Mouse (Mus musculus) forebrain, embryonic 16.5 days (tissue): Measurements from ENCODE around the gene Ppp1r3f. TPM values are rescaled to one million over a fixed set of nuclear protein-coding genes. Genes with fewer than 3 reads are reported as not detected.

Source experiments
- ATAC-seq: fragments of 200-750 bp; cut with Nextera tagmentation; 2 replicates; pipeline ENCODE4 v1.8.0; 2017; ENCODE audit warnings: mild to moderate bottlenecking, moderate library complexity
- H3K27ac ChIP-seq: fragments of 300-500 bp; sonication (generic); 2 replicates; pipeline ENCODE4 v1.5.1; 2014; ENCODE audit warnings: low read length, control low read depth
- H3K27me3 ChIP-seq: fragments of 300-500 bp; sonication (generic); replicated peaks from 2 replicates; pipeline ENCODE4 v1.6.1; 2014; ENCODE audit warnings: low read length; ENCODE audit not compliant: control insufficient read depth, insufficient read depth
- H3K36me3 ChIP-seq: fragments of 300-500 bp; sonication (generic); 2 replicates; pipeline ENCODE4 v1.6.1; 2014; ENCODE audit not compliant: control insufficient read depth, insufficient read depth
- H3K4me1 ChIP-seq: fragments of 300-500 bp; sonication (generic); replicated peaks from 2 replicates; pipeline ENCODE4 v1.6.1; 2014; ENCODE audit warnings: low read length; ENCODE audit not compliant: control insufficient read depth, insufficient read depth
- H3K4me2 ChIP-seq: fragments of 300-500 bp; sonication (generic); 2 replicates; pipeline ENCODE4 v1.6.1; 2014; ENCODE audit warnings: mild to moderate bottlenecking, low read length, control low read depth
- H3K4me3 ChIP-seq: fragments of 300-500 bp; sonication (generic); replicated peaks from 2 replicates; pipeline ENCODE4 v1.5.1; 2014; ENCODE audit warnings: mild to moderate bottlenecking, low read length, control low read depth
- H3K9ac ChIP-seq: fragments of 300-500 bp; sonication (generic); replicated peaks from 2 replicates; pipeline ENCODE4 v1.6.1; 2014; ENCODE audit warnings: low read depth, low read length, control low read depth
- H3K9me3 ChIP-seq: fragments of 300-500 bp; sonication (generic); 2 replicates; pipeline ENCODE4 v1.6.1; 2016; ENCODE audit warnings: low read length; ENCODE audit not compliant: control insufficient read depth
- WGBS: fragments of 180-500 bp; shearing (Covaris S2); extraction: QIAGEN DNeasy Blood & Tissue Kit; methylation state at CpG from one replicate; pipeline ENCODE4 v1.1.7; 2014; 5-methylcytosine and 5-hydroxymethylcytosine counted together
- polyA plus RNA-seq: library from polyadenylated mRNA; unstranded; fragments of >200 nt; fragmentation: Nextera tagmentation; extraction: Ambion mirVana; gene quantifications from 2 replicates; pipeline ENCODE4 v1.2.1, GENCODE M21; 2015

The Ppp1r3f gene
- polyA plus RNA-seq, 1 experiment from 2014 or later: 4.6 TPM

DNA sequence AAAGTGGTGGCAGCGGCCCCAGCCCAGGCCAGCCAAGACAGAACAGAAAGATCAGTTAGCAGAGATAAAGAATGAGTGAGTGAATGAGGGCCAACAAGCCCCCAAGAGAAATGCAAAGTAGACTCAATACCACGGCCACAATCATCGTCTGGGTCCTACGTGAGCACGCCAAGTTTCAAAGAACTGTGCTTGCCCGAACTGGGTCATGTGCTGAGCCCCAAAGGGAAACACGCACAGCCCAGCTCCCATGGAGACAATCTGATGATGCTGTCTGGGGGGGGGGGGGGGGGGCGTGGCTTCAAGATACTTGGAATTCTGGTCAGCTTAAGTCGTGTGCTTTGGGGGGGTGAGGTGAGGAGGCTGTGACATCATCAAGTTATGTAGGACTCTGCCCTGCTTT, 6.6 kb downstream of the Ppp1r3f start:
- 80% methylated on average over 8 of the region's 9 CpGs for WGBS
- Histone ChIP-seq H3K4me1 (peaks cover 8% of the 10 kb centered on the region), H3K27ac (no peak overlapping the region), H3K27me3 (no peaks in the 10 kb centered on the region), H3K4me3 (no peak overlapping the region), H3K4me2 (no peak overlapping the region), H3K36me3 (no peaks in the 10 kb centered on the region), H3K9me3 (no peaks in the 10 kb centered on the region; the same call in 1 of the 2 replicates), H3K9ac (no peak overlapping the region)
- no peak for ATAC-seq

- peaks cover 6% of the 10 kb centered on the region; the same call in 1 of the 2 replicates for H3K4me1 ChIP-seq
- H3K9me3 ChIP-seq: no peaks in the 10 kb centered on the region; the same call in 1 of the 2 replicates
- no peak for ATAC-seq
- WGBS: 92% methylated on average over 6 of the region's 6 CpGs
- H3K36me3 ChIP-seq: no peaks in the 10 kb centered on the region
- no peak overlapping the region for H3K4me3 ChIP-seq
- no peak overlapping the region for H3K9ac ChIP-seq
- no peaks in the 10 kb centered on the region for H3K27me3 ChIP-seq
- H3K4me2 ChIP-seq: no peak overlapping the region
- H3K27ac ChIP-seq: no peak overlapping the region
Observed at GRCm38 (mm10) chrX:7566352-7566751, 7.7 kb downstream of the Ppp1r3f start.

DNA sequence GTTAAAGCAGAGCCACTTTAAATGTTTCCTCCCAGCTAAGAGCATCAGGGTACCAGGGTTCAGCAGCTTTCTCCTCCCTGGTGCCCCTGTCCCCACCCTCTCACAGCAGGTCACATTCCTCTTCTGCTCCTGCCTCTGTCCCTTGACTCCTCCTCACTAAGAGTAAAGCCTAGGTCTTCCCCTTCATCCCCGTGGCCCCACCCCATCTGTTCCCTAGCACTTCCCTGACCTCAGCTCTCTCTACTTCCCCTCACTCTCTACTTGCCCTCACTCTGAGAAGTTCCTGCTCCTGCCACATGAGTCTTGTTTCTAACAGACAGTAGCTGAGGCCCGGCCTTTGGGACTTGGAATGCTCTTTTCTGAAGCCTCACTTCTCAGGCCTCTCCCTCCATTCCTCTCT, 11.0 kb downstream of the Ppp1r3f start:
- Histone ChIP-seq H3K27ac (no peak overlapping the region), H3K4me2 (no peak overlapping the region), H3K27me3 (no peaks in the 10 kb centered on the region), H3K4me1 (no peaks in the 10 kb centered on the region), H3K4me3 (no peak overlapping the region), H3K36me3 (no peaks in the 10 kb centered on the region), H3K9ac (no peak overlapping the region), H3K9me3 (no peaks in the 10 kb centered on the region; the same call in 1 of the 2 replicates)
- 23% methylated on average over 2 of the region's 2 CpGs for WGBS
- ATAC-seq: no peak

DNA sequence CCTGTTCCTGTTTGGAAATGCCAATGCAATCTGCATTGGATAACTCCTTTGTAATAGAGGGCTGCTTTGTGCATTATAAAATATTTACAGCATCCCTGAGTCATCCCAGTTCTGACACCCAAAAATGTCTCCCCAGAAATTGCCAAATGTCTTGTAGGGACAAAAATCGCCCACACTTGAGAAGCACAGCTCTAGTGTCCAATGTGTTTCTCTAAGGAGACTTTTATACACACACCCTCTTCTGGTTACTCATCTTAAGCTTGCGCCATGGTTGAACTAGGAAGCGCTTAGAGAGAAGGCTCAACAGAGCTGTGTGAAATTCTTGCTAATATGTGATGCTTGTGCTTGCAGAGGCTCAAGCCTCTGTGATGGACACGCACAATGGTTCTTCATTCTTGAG, 20.6 kb downstream of the Ppp1r3f start:
- no peak overlapping the region for H3K4me2 ChIP-seq
- no peak overlapping the region for H3K4me3 ChIP-seq
- no peak overlapping the region for H3K27ac ChIP-seq
- H3K9ac ChIP-seq: no peak overlapping the region
- no peaks in the 10 kb centered on the region for H3K27me3 ChIP-seq
- no peaks in the 10 kb centered on the region for H3K4me1 ChIP-seq
- WGBS: 92% methylated on average over 4 of the region's 4 CpGs
- no peaks in the 10 kb centered on the region for H3K36me3 ChIP-seq
- ATAC-seq: no peak
- H3K9me3 ChIP-seq: no peaks in the 10 kb centered on the region

- no peak overlapping the region for H3K9ac ChIP-seq
- no peaks in the 10 kb centered on the region for H3K4me1 ChIP-seq
- no peak overlapping the region for H3K4me2 ChIP-seq
- H3K27ac ChIP-seq: no peak overlapping the region
- 24% methylated on average over 3 of the region's 3 CpGs for WGBS
- no peaks in the 10 kb centered on the region for H3K9me3 ChIP-seq
- no peak for ATAC-seq
- no peaks in the 10 kb centered on the region for H3K36me3 ChIP-seq
- no peaks in the 10 kb centered on the region for H3K27me3 ChIP-seq
- H3K4me3 ChIP-seq: no peak overlapping the region
Observed at GRCm38 (mm10) chrX:7524961-7525360, 49.1 kb downstream of the Ppp1r3f start.

Other genes starting within 250 kb of the Ppp1r3f start
- 1.3 and 2.0 TPM in 2 replicates for gene Usp27x, start 198.5 kb downstream of the Ppp1r3f start, polyA plus RNA-seq
- gene Foxp3, start 639 bp downstream of the Ppp1r3f start, polyA plus RNA-seq: 0.11 and 0.16 TPM in 2 replicates
- gene Ccdc22, start 31.2 kb upstream of the Ppp1r3f start, polyA plus RNA-seq: 40.5 and 43.9 TPM in 2 replicates
- gene Cacna1f, start 32.8 kb upstream of the Ppp1r3f start, polyA plus RNA-seq: 0.06 and 0.16 TPM in 2 replicates
- gene Syp, start 64.2 kb upstream of the Ppp1r3f start, polyA plus RNA-seq: 120 and 161 TPM in 2 replicates
- 1.5 and 1.6 TPM in 2 replicates for gene Prickle3, start 83.0 kb upstream of the Ppp1r3f start, polyA plus RNA-seq
- 35.1 and 41.7 TPM in 2 replicates for gene Plp2, start 97.1 kb upstream of the Ppp1r3f start, polyA plus RNA-seq
- gene Magix, start 107.0 kb upstream of the Ppp1r3f start, polyA plus RNA-seq: 0.19 and 0.61 TPM in 2 replicates
- gene Gpkow, start 122.8 kb upstream of the Ppp1r3f start, polyA plus RNA-seq: 53.2 and 53.5 TPM in 2 replicates
- gene Wdr45, start 140.1 kb upstream of the Ppp1r3f start, polyA plus RNA-seq: 36.7 and 40.5 TPM in 2 replicates
- 0.71 TPM in 1 of 2 replicates, not detected in the other for gene Gm45208, start 148.0 kb upstream of the Ppp1r3f start, polyA plus RNA-seq
- 112 and 119 TPM in 2 replicates for gene Praf2, start 154.2 kb upstream of the Ppp1r3f start, polyA plus RNA-seq
- gene Ccdc120, start 176.6 kb upstream of the Ppp1r3f start, polyA plus RNA-seq: 50.0 and 64.2 TPM in 2 replicates
- gene Tfe3, start 188.3 kb upstream of the Ppp1r3f start, polyA plus RNA-seq: 20.4 and 21.9 TPM in 2 replicates
- gene Gripap1, start 215.5 kb upstream of the Ppp1r3f start, polyA plus RNA-seq: 72.6 and 81.9 TPM in 2 replicates
- gene Kcnd1, start 248.0 kb upstream of the Ppp1r3f start, polyA plus RNA-seq: 2.8 and 4.0 TPM in 2 replicates